Mouse (Mus musculus) midbrain, embryonic 12.5 days (tissue): ENCODE results near the gene Ofcc1. TPM values are rescaled to one million over a fixed set of nuclear protein-coding genes. Genes with fewer than 3 reads are reported as not detected.

Experiments used
- ATAC-seq: fragments of 200-750 bp; cut with Nextera tagmentation; 2 replicates; pipeline ENCODE4 v1.8.0; 2017; ENCODE audit warnings: low read depth, moderate TSS enrichment, moderate library complexity; ENCODE audit not compliant: low FRiP score
- H3K27ac ChIP-seq: fragments of 300-500 bp; sonication (generic); replicated peaks from 2 replicates; pipeline ENCODE4 v1.5.1; 2016; ENCODE audit warnings: mild to moderate bottlenecking
- H3K27me3 ChIP-seq: fragments of 300-500 bp; sonication (generic); 2 replicates; pipeline ENCODE4 v1.6.1; 2016; ENCODE audit warnings: mild to moderate bottlenecking
- H3K36me3 ChIP-seq: fragments of 300-500 bp; sonication (generic); 2 replicates; pipeline ENCODE4 v1.6.1; 2016
- H3K4me1 ChIP-seq: fragments of 300-500 bp; sonication (generic); 2 replicates; pipeline ENCODE4 v1.6.1; 2016
- H3K4me2 ChIP-seq: fragments of 300-500 bp; sonication (generic); replicated peaks from 2 replicates; pipeline ENCODE4 v1.6.1; 2016; ENCODE audit warnings: mild to moderate bottlenecking, moderate library complexity
- H3K4me3 ChIP-seq: fragments of 300-500 bp; sonication (generic); 2 replicates; pipeline ENCODE4 v1.5.1; 2016; ENCODE audit warnings: mild to moderate bottlenecking
- H3K9ac ChIP-seq: fragments of 300-500 bp; sonication (generic); replicated peaks from 2 replicates; pipeline ENCODE4 v1.6.1; 2016; ENCODE audit warnings: mild to moderate bottlenecking, moderate library complexity
- H3K9me3 ChIP-seq: fragments of 300-500 bp; sonication (generic); 2 replicates; pipeline ENCODE4 v1.6.1; 2016; ENCODE audit warnings: mild to moderate bottlenecking
- WGBS: fragments of 180-500 bp; shearing (Covaris S2); methylation state at CpG from one replicate; pipeline ENCODE4 v1.1.7; 2016; 5-methylcytosine and 5-hydroxymethylcytosine counted together
- polyA plus RNA-seq: library from polyadenylated mRNA; unstranded; fragments of >200 nt; fragmentation: Nextera tagmentation; extraction: Ambion mirVana; gene quantifications from 2 replicates; pipeline ENCODE4 v1.2.1, GENCODE M21; 2016

The Ofcc1 gene
- polyA plus RNA-seq, 1 experiment from 2014 or later: not detected

DNA sequence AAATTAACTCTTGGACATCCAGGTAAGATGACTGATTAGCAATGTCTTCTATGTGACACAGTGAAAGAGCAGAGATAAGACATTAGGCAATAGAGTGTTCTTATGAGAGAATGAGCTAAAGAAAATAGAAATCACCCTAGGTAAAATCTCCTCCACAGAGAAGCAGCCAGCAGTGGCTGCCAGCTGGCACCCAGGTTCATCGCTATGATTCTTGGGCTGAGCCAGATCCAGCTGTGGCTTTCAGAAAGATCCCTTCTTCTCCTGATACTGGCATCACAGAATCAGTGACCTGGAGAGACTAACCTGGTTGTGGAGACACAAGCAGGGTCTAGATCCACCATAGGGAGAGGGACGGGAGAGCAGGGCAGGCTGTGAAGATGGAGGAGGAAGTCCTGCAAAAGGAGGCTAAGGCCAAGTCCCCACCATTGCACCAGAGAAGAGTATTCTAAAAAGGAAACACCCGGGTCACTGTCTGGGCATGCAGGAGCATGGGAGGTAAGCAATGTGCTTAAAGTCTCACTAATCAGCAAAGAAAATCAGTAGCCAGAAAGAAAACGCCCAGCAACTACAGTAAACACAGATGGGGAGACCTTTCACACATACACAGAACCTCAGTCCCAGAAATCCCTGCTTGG lies 46.0 kb downstream of the Ofcc1 start:
- Histone ChIP-seq H3K27me3 (no peaks in the 10 kb centered on the region), H3K4me3 (no peak overlapping the region), H3K27ac (no peak overlapping the region), H3K4me2 (no peak overlapping the region), H3K9ac (no peak overlapping the region), H3K36me3 (no peaks in the 10 kb centered on the region), H3K9me3 (no peaks in the 10 kb centered on the region), H3K4me1 (no peaks in the 10 kb centered on the region)
- 81% methylated on average over 4 of the region's 4 CpGs for WGBS
- no peak for ATAC-seq

DNA sequence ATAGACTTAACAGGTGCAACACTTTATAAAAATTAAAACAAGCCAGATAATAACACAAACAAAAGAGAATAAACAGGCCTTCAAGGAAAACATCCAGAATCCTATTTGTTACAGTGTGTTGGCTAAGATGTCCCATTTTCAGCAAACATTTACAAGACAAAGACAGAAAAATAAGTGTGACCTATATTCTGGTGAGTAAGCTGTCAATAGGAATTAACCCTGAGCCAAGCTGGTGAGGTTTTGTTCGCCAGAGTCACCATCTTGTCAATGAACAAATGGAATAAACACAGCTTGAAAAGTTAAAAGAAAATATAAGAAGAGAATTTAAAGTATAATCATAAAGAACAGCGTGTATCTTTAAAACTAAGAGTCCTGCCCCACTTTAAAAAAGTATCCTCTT lies 68.4 kb downstream of the Ofcc1 start:
- 79% methylated on average over 2 of the region's 2 CpGs for WGBS
- no peaks in the 10 kb centered on the region for H3K27me3 ChIP-seq
- no peaks in the 10 kb centered on the region for H3K9me3 ChIP-seq
- no peaks in the 10 kb centered on the region for H3K4me1 ChIP-seq
- no peak overlapping the region for H3K27ac ChIP-seq
- no peaks in the 10 kb centered on the region for H3K36me3 ChIP-seq
- no peak overlapping the region for H3K9ac ChIP-seq
- no peak overlapping the region for H3K4me3 ChIP-seq
- no peak for ATAC-seq
- H3K4me2 ChIP-seq: no peak overlapping the region

DNA sequence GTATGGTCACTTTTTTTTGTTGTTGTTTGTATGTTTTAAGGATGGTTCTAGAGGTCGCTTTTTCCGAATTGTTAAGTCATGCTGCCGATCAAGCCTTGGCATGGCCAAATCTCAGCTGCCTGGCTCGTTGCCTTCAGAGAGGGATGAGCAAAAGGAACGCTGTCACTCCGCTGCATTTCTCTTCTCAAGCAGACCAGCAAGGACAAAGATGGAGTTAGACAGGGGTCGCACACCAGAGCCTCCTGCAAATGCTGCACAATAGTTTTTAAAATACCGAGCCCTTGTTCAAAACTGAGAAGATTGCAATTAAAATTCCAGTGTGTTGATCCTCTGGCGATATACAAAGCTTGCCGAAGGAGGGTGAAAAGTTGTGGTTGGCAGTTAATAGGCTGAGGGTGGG lies 70.4 kb downstream of the Ofcc1 start:
- ATAC-seq: no peak
- H3K27ac ChIP-seq: no peak overlapping the region
- H3K4me1 ChIP-seq: no peaks in the 10 kb centered on the region; the same call in 1 of the 2 replicates
- no peaks in the 10 kb centered on the region for H3K9me3 ChIP-seq
- WGBS: 76% methylated on average over 10 of the region's 10 CpGs
- no peaks in the 10 kb centered on the region for H3K27me3 ChIP-seq
- no peak overlapping the region for H3K4me3 ChIP-seq
- H3K36me3 ChIP-seq: no peaks in the 10 kb centered on the region
- no peak overlapping the region for H3K4me2 ChIP-seq
- H3K9ac ChIP-seq: no peak overlapping the region

DNA sequence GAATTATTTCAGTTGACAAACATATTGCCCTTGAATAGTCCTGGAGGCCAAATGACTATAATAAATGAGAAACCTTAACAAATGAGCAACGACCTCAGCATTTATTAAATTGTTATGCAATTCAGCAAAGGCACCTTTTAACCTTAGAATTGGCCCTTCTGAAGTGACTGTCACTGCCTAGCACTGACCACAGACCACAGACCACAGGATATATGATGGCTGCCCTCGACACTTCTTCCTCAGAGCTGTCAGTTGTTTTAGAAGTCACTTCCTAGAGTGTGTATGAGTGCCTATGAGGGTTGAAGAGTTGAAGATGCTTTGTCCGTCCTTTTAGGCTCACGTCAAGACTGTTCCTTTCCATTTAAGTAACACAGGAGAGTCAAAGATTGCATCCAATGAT lies 72.6 kb downstream of the Ofcc1 start:
- ATAC-seq: no peak
- H3K27ac ChIP-seq: no peak overlapping the region
- H3K9ac ChIP-seq: no peak overlapping the region
- H3K4me3 ChIP-seq: no peak overlapping the region
- no peaks in the 10 kb centered on the region for H3K27me3 ChIP-seq
- no peaks in the 10 kb centered on the region for H3K36me3 ChIP-seq
- no peaks in the 10 kb centered on the region; the same call in 1 of the 2 replicates for H3K4me1 ChIP-seq
- no peak overlapping the region for H3K4me2 ChIP-seq
- no peaks in the 10 kb centered on the region for H3K9me3 ChIP-seq
- WGBS: 92% methylated on average over 4 of the region's 4 CpGs

DNA sequence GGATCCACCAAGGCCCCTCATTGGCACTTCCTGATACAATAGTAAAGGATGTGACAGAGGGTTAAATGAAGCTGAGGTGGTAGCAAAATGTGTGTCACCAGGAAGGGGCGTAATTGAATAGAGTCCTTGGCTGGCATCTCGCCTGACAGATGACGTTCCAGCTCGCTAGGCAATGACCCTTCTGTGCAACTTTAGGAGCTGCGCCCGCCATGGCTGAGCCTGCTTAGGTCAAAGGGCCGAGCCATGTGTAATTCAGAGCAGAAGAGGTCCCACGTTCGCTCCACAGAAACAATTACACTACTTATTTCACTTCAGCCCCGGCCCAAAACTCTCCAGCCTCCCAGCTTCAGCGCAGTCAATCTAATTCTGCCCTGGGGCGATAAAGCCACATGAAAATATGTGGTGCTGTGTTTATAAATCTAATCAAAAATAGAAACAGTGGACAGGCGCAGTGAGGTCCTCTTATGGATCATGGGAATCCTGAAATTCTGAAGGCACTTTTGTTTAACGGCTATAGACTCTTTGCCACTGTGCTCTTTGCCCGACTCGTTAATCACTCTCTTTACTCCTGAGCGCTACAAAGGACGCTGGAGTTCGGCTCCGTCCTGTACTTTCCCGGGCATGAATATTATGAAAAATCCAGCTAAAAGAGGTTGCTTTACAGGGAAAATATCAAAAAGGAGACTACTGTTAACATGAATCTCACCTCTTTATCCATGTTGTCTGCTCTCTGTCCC lies 73.8 kb downstream of the Ofcc1 start:
- no peak overlapping the region for H3K9ac ChIP-seq
- no peak overlapping the region for H3K27ac ChIP-seq
- H3K4me3 ChIP-seq: no peak overlapping the region
- no peaks in the 10 kb centered on the region for H3K9me3 ChIP-seq
- no peaks in the 10 kb centered on the region for H3K36me3 ChIP-seq
- no peaks in the 10 kb centered on the region for H3K27me3 ChIP-seq
- WGBS: 70% methylated on average over 21 of the region's 21 CpGs
- no peaks in the 10 kb centered on the region; the same call in 1 of the 2 replicates for H3K4me1 ChIP-seq
- ATAC-seq: no peak
- H3K4me2 ChIP-seq: no peak overlapping the region

DNA sequence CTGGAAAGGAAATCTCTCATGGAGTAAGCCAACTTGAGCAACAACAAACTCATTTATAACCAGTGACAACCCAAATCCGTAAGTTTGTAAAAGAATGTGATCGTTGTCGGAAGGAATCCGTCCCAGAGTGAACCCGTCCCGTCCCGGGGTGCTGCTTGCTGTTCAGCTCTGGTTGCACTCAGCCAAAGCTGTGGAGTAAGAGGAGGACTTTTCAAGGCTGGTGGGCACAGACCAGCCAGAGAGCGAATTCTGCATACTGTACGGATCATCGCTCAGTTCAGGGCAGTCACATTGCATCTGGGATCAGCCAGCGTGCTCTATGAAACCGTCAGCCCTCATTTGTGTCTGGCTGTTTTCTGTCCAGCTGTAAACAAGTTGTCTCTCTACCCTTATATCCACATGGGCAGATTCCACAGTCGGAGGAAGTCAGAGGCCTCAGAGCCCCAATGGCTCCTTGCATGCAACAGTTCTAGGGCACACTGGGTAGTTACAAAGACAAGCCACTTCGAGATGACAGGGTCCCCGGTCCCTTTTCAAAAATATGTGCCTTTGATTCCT lies 75.9 kb downstream of the Ofcc1 start:
- no peak for ATAC-seq
- Histone ChIP-seq H3K9ac (no peak overlapping the region), H3K4me2 (no peak overlapping the region), H3K27me3 (no peaks in the 10 kb centered on the region), H3K27ac (no peak overlapping the region), H3K4me1 (no peaks in the 10 kb centered on the region; the same call in 1 of the 2 replicates), H3K4me3 (no peak overlapping the region), H3K36me3 (no peaks in the 10 kb centered on the region), H3K9me3 (no peaks in the 10 kb centered on the region)
- WGBS: 84% methylated on average over 15 of the region's 15 CpGs

DNA sequence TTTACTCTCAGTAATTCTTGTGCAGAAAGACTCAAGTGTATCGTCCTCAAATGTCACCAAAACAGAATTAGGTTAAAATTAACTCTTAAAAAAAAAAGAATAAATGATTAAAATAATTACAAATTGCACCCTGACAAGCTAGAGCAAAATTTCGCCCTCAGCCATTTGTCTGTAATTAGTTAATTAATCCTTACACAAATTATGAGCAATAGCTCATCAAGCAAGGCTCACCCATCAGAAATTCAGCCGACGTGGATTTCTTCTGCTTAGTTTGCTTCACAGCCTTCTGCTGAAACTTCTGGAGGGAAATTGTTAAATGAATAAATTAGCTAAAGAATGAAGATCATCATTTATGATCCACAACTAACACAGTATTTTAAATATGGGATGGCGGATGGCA lies 80.6 kb downstream of the Ofcc1 start:
- H3K36me3 ChIP-seq: no peaks in the 10 kb centered on the region
- H3K4me3 ChIP-seq: no peak overlapping the region
- WGBS: 85% methylated on average over 5 of the region's 5 CpGs
- no peak for ATAC-seq
- H3K9ac ChIP-seq: no peak overlapping the region
- no peaks in the 10 kb centered on the region for H3K9me3 ChIP-seq
- H3K4me2 ChIP-seq: no peak overlapping the region
- H3K4me1 ChIP-seq: no peaks in the 10 kb centered on the region
- no peaks in the 10 kb centered on the region for H3K27me3 ChIP-seq
- H3K27ac ChIP-seq: no peak overlapping the region

DNA sequence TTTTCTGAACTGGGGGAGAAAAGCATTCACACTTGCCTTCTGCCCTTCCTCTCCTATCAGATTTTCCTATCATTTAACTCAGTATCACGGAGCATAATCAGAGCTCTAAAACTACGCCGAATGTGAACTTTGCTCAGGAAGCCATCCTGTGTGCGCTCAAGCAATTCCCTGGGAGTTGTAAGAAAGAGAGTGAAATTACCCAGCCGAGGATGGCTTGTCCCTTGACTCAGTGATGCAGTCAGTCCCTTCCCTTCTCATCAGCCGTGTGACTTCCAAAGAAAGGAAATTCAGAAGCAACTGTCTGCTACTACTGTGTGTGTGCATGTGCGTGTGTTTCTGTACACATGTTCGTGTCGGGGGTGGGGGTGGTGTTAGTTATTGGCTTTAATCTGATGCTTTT lies 93.7 kb downstream of the Ofcc1 start:
- no peak overlapping the region for H3K4me2 ChIP-seq
- H3K9me3 ChIP-seq: no peaks in the 10 kb centered on the region
- no peak overlapping the region for H3K4me3 ChIP-seq
- 87% methylated on average over 9 of the region's 9 CpGs for WGBS
- no peak for ATAC-seq
- H3K36me3 ChIP-seq: no peaks in the 10 kb centered on the region
- H3K27ac ChIP-seq: no peak overlapping the region
- H3K4me1 ChIP-seq: no peaks in the 10 kb centered on the region
- no peak overlapping the region for H3K9ac ChIP-seq
- H3K27me3 ChIP-seq: no peaks in the 10 kb centered on the region

DNA sequence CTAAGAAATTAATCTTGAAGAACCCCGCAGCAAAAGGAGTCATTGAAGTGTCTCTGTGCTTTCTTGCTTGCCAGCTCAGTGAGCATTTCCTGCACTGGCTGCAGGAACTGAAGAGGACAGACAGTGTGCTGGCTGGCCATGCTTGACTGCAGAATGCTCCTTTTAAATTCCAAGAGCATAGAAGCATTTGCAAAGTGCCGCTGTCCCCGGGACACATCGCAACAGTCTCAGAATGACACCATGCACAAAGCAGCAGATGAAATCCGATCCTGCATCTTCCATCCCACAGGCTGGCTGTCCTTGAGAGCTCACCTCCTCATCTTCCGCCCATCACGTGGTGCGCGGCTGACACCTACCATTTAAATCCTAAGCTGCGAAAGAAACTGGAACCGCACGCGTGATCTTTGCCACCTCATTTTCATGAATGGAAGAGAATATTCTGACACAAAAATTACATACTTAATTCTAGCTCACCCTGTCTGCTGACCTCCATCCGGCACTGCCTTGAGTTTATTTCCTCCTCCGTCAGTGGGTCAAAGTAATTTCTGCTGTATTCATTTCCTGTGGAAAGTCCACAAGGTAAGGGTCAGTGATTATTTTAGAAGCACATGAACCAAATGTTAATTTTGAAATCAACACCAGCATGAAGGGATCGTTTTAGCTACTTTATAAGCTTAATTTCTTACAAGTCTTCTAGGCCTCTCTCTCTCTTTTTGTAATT lies 98.0 kb downstream of the Ofcc1 start:
- no peaks in the 10 kb centered on the region for H3K27me3 ChIP-seq
- no peak overlapping the region for H3K27ac ChIP-seq
- H3K4me2 ChIP-seq: 0 out of 2 replicates have a peak overlapping the region, but pooled peaks have one; percentile 9
- H3K4me3 ChIP-seq: no peak overlapping the region
- no peaks in the 10 kb centered on the region for H3K36me3 ChIP-seq
- 66% methylated on average over 16 of the region's 16 CpGs for WGBS
- no peaks in the 10 kb centered on the region for H3K4me1 ChIP-seq
- no peak for ATAC-seq
- no peaks in the 10 kb centered on the region for H3K9me3 ChIP-seq
- H3K9ac ChIP-seq: no peak overlapping the region

DNA sequence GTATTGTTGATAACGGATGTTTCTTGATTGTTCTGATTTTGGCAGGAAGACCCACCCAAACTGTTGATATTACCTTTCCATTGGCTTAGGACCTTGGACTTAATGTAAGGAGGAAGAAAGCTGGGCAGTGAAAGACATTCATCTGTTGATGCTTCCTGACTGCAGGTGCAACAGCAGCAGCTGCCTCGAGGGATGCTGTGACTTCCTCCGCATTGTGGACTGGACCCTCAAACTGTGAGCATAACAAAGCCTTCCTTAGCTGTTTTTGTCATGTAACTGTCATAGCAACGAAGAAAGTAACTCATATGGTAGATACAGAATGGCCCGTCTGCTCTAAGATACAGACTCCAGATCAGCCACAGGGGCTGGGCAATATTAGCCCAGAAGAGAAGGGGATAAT lies 102.5 kb downstream of the Ofcc1 start:
- no peaks in the 10 kb centered on the region for H3K4me1 ChIP-seq
- H3K9ac ChIP-seq: no peak overlapping the region
- 76% methylated on average over 5 of the region's 5 CpGs for WGBS
- no peaks in the 10 kb centered on the region for H3K9me3 ChIP-seq
- H3K27me3 ChIP-seq: no peaks in the 10 kb centered on the region
- H3K4me3 ChIP-seq: no peak overlapping the region
- ATAC-seq: no peak
- no peak overlapping the region for H3K4me2 ChIP-seq
- no peak overlapping the region for H3K27ac ChIP-seq
- H3K36me3 ChIP-seq: no peaks in the 10 kb centered on the region

DNA sequence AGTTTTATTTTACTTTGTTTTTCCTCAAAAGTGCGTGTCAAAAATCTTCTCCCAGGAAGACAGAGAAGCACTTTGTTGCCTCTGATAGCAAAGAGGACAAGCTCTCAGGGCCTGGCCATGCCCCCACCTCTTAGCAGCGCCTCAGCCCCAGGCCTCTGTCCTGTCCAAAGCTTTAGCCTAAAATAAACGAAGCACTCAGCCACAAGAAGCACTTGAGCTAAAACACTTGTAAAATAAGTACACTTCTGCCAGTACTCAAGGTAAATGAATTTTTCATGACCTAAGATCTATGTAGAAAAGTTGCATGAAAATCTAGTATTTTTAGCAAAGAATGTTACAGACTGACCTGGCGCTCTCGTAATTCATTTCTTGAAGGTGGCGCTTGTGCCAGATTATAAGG lies 117.4 kb downstream of the Ofcc1 start:
- no peak overlapping the region for H3K4me3 ChIP-seq
- no peaks in the 10 kb centered on the region for H3K27me3 ChIP-seq
- no peak overlapping the region for H3K4me2 ChIP-seq
- no peaks in the 10 kb centered on the region for H3K9me3 ChIP-seq
- no peak overlapping the region for H3K27ac ChIP-seq
- WGBS: 88% methylated on average over 6 of the region's 6 CpGs
- no peak overlapping the region for H3K9ac ChIP-seq
- H3K36me3 ChIP-seq: no peaks in the 10 kb centered on the region
- H3K4me1 ChIP-seq: no peaks in the 10 kb centered on the region
- ATAC-seq: no peak

DNA sequence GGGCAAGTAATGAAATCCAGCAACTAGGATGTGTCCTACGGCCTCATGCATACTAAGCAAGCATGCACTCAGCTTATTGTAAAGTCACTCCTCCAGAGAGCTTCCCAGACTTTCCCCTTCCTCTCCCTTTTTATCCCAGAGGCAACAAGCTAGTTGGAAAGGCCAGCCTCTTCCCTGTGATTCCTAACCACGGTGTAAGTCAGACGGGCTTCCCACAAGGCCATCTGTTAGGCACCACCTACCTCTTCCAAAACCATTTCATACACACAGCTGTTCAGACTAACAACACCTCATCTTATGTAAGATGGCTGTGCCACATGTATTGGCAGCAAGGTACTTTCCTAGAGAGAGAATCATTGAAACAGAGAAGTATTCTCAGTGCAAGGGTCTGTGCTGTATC lies 124.9 kb downstream of the Ofcc1 start:
- Histone ChIP-seq H3K4me2 (no peak overlapping the region), H3K4me3 (no peak overlapping the region), H3K4me1 (no peaks in the 10 kb centered on the region), H3K27ac (no peak overlapping the region), H3K9ac (no peak overlapping the region), H3K9me3 (no peaks in the 10 kb centered on the region), H3K27me3 (no peaks in the 10 kb centered on the region), H3K36me3 (no peaks in the 10 kb centered on the region)
- no peak for ATAC-seq
- WGBS: 89% methylated on average over 3 of the region's 3 CpGs
